In genomic region chr1:168214040-168214443, GRCm38 (mm10) we compare ENCODE assay signal across 7 mouse cellular contexts.
A peak's percentile ranks its signal among the peaks of the same experiment; 100 is the strongest.
DNase-seq lines count a peak whose midpoint lies in the region; ATAC-seq lines count a peak whose summit lies in the region.

No protein-coding gene starts in this region.

- H3K9me3 ChIP-seq in hindbrain, embryonic 13.5 days = no peaks in the 10 kb centered on the region

- DNase-seq in adrenal gland, adult 2 months = peak; percentile 81
- DNase-seq in cerebellum, postnatal 25 days = peak; percentile 77 to 87
- peak; percentile 53 to 69 for DNase-seq in frontal cortex, postnatal 25 days (ENCODE audit: low spot score in 2 of 2)
- DNase-seq in layer of hippocampus, postnatal 14 days (ENCODE audit: low spot score in 2 of 2) = peak; percentile 76 to 89
- DNase-seq in lung, postnatal 14 days = peak; percentile 83
- peak; percentile 77 to 78 for DNase-seq in right cerebral cortex, adult 2 months (ENCODE audit: low spot score in 2 of 2)

- WGBS in hindbrain, embryonic 13.5 days = 2% methylated on average over 5 of the region's 5 CpGs

- peaks cover 4% of the 10 kb centered on the region for H3K36me3 ChIP-seq in hindbrain, embryonic 13.5 days

- H3K27ac ChIP-seq in hindbrain, embryonic 13.5 days = peak overlapping the region; percentile 74; the same call in 1 of the 2 replicates

- H3K4me2 ChIP-seq in hindbrain, embryonic 13.5 days = peak overlapping the region; percentile 33

- H3K9ac ChIP-seq in hindbrain, embryonic 13.5 days = peak overlapping the region; percentile 46; the same call in 1 of the 2 replicates

- no peaks in the 10 kb centered on the region for H3K27me3 ChIP-seq in hindbrain, embryonic 13.5 days

- H3K4me3 ChIP-seq in hindbrain, embryonic 13.5 days = no peak overlapping the region

- peak; percentile 86 for ATAC-seq in hindbrain, embryonic 13.5 days (ENCODE audit: low FRiP score)

- H3K4me1 ChIP-seq in hindbrain, embryonic 13.5 days (replicated peaks) = peaks cover 46% of the 10 kb centered on the region
